Mouse (Mus musculus) liver, embryonic 14.5 days (tissue): ENCODE data around the gene Mllt1. TPM values are rescaled to one million over a fixed set of nuclear protein-coding genes. Genes with fewer than 3 reads are reported as not detected.

Experiments used
- ATAC-seq: fragments of 200-750 bp; cut with Nextera tagmentation; 2 replicates; pipeline ENCODE4 v1.8.0; 2017; ENCODE audit warnings: moderate number of reproducible peaks, mild to moderate bottlenecking, moderate library complexity; ENCODE audit not compliant: insufficient read depth
- DNase-seq, 3 experiments: peaks; one replicate each; pipeline ENCODE4 v3.0.0-alpha.2; 2012 to 2013; ENCODE audit warnings: low read depth in 3 of 3, low spot score in 3 of 3
- H3K27ac ChIP-seq: fragments of 300-500 bp; sonication (generic); 2 replicates; pipeline ENCODE4 v1.5.1; 2014; ENCODE audit warnings: moderate library complexity, mild to moderate bottlenecking, control low read depth, inconsistent platforms
- H3K27me3 ChIP-seq: fragments of 300-500 bp; sonication (generic); 2 replicates; pipeline ENCODE4 v1.6.1; 2014; ENCODE audit warnings: mild to moderate bottlenecking, low read length, moderate library complexity; ENCODE audit not compliant: control insufficient read depth, insufficient read depth
- H3K36me3 ChIP-seq: fragments of 300-500 bp; sonication (generic); replicated peaks from 2 replicates; pipeline ENCODE4 v1.6.1; 2014; ENCODE audit warnings: low read depth; ENCODE audit not compliant: control insufficient read depth, insufficient read depth
- H3K4me1 ChIP-seq, 2 experiments: fragments of 200-500 bp in 1 of 2; fragments of 300-500 bp in 1 of 2; sonication (generic) in 1 of 2; replicated peaks; 2 replicates each; pipeline ENCODE4 v1.6.1; 2012 to 2014; ENCODE audit warnings: antibody characterized with exemption in 1 of 2, inconsistent platforms in 1 of 2, low read length in 1 of 2; ENCODE audit not compliant: control insufficient read depth in 2 of 2, insufficient read depth in 2 of 2
- H3K4me2 ChIP-seq: fragments of 300-500 bp; sonication (generic); 2 replicates; pipeline ENCODE4 v1.6.1; 2014; ENCODE audit warnings: low read depth, mild to moderate bottlenecking, control low read depth, moderate library complexity
- H3K4me3 ChIP-seq, 2 experiments: fragments of 200-500 bp in 1 of 2; fragments of 300-500 bp in 1 of 2; sonication (generic) in 1 of 2; 2 replicates each; pipeline ENCODE4 v1.5.1; 2012 to 2014; ENCODE audit warnings: low read depth in 2 of 2, low read length in 2 of 2, mild to moderate bottlenecking in 2 of 2, control low read depth in 1 of 2, inconsistent platforms in 1 of 2, moderate library complexity in 1 of 2; ENCODE audit not compliant: insufficient read depth in 1 of 2
- H3K9ac ChIP-seq: fragments of 300-500 bp; sonication (generic); replicated peaks from 2 replicates; pipeline ENCODE4 v1.6.1; 2014; ENCODE audit warnings: mild to moderate bottlenecking, control low read depth, moderate library complexity
- H3K9me3 ChIP-seq: fragments of 300-500 bp; sonication (generic); 2 replicates; pipeline ENCODE4 v1.6.1; 2016; ENCODE audit warnings: low read length, mixed read lengths; ENCODE audit not compliant: control insufficient read depth
- CTCF ChIP-seq: IDR thresholded peaks from 2 replicates; pipeline ENCODE4 v1.5.1; 2016; ENCODE audit warnings: antibody characterized with exemption, low read depth, control low read depth
- EP300 ChIP-seq: IDR thresholded peaks from 2 replicates; pipeline ENCODE4 v1.6.1; 2016; ENCODE audit warnings: antibody characterized with exemption, low read depth
- WGBS: fragments of 180-500 bp; shearing (Covaris S2); extraction: QIAGEN DNeasy Blood & Tissue Kit; methylation state at CpG from one replicate; pipeline ENCODE4 v1.1.7; 2014; ENCODE audit not compliant: insufficient replicate concordance; 5-methylcytosine and 5-hydroxymethylcytosine counted together
- polyA plus RNA-seq, 2 experiments: library from polyadenylated mRNA; depleted of rRNA in 1 of 2; stranded (reverse) in 1 of 2; unstranded in 1 of 2; fragments of >200 nt; fragmentation: Nextera tagmentation in 1 of 2; extraction: Ambion mirVana in 1 of 2; gene quantifications; 2 replicates each; pipeline versions ENCODE4 v1.2.1 to v1.2.3; 2012 to 2014

The Mllt1 gene
- polyA plus RNA-seq, 2 experiments = 3.7 to 12.0 TPM

DNA sequence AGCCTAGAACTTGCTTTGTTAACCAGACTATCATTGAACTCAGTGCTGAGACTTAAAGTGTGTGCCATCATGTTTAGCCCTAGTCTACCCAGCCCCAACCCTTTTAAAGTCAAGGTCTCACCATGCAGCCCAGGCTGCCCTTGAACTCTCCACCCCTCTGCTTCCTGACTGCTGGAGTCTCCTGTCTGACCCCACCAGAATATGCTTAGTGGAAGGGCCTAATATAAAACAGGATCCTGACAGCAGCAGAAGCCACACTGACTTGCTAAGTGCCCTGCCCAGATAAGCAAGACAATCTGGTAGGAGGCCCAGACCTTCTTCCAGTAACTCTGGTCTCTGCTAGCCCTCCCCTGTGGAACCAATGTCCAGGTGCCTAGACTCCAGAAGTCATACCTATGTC, 6.1 kb downstream of the Mllt1 start:
- no peak for TF ChIP-seq EP300
- no peak for TF ChIP-seq CTCF
- H3K9ac ChIP-seq = no peak overlapping the region
- H3K36me3 ChIP-seq = no peaks in the 10 kb centered on the region
- H3K4me1 ChIP-seq = peaks cover under 1 to 14% of the 10 kb centered on the region in 2 experiments; a peak in 3 of 4 replicates
- no peak overlapping the region for H3K4me3 ChIP-seq
- H3K9me3 ChIP-seq = no peaks in the 10 kb centered on the region
- DNase-seq (no peak), ATAC-seq (no peak)
- no peak overlapping the region for H3K4me2 ChIP-seq
- no peak overlapping the region for H3K27ac ChIP-seq
- no peaks in the 10 kb centered on the region for H3K27me3 ChIP-seq

- Histone ChIP-seq H3K36me3 (no peaks in the 10 kb centered on the region; the same call in 1 of the 2 replicates), H3K27ac (no peak overlapping the region), H3K9ac (no peak overlapping the region), H3K9me3 (no peaks in the 10 kb centered on the region), H3K27me3 (no peaks in the 10 kb centered on the region), H3K4me1 (peaks cover 0 to 12% of the 10 kb centered on the region in 2 experiments; a peak in 2 of 4 replicates), H3K4me2 (no peak overlapping the region), H3K4me3 (no peak overlapping the region)
- no peak for DNase-seq
- 68% methylated on average over 2 of the region's 2 CpGs for WGBS
- TF ChIP-seq EP300 (no peak), CTCF (no peak)
- ATAC-seq = no peak
Measured at GRCm38 (mm10) chr17:56925998-56926397, 9.2 kb downstream of the Mllt1 start.

DNA sequence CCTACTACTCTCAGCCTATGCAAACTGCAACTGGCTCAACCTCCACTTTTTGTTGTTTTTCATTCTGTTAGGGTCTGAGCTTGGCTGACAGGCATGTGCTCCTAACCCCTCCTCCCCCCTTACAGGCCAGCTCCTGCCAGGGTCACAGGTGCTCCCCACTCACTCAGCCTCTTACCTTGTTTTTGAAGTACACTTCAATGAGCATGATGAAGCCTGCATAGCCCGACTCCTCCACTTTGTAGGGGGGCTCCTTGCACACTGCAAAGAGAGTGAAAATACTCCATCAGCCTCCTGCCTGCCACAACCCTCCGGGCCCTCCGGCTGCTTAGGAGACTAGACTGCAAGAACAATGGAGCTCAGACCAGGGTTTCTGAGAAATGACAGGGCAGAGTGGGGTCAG, 15.5 kb downstream of the Mllt1 start:
- no peaks in the 10 kb centered on the region for H3K4me1 ChIP-seq
- no peak overlapping the region for H3K4me2 ChIP-seq
- H3K27ac ChIP-seq = no peak overlapping the region
- H3K9me3 ChIP-seq = no peaks in the 10 kb centered on the region
- no peaks in the 10 kb centered on the region; the same call in 1 of the 2 replicates for H3K36me3 ChIP-seq
- TF ChIP-seq CTCF (no peak), EP300 (no peak)
- ATAC-seq = no peak
- 69% methylated on average over 3 of the region's 3 CpGs for WGBS
- H3K4me3 ChIP-seq = no peak overlapping the region
- DNase-seq = no peak
- no peak overlapping the region for H3K9ac ChIP-seq
- no peaks in the 10 kb centered on the region for H3K27me3 ChIP-seq

DNA sequence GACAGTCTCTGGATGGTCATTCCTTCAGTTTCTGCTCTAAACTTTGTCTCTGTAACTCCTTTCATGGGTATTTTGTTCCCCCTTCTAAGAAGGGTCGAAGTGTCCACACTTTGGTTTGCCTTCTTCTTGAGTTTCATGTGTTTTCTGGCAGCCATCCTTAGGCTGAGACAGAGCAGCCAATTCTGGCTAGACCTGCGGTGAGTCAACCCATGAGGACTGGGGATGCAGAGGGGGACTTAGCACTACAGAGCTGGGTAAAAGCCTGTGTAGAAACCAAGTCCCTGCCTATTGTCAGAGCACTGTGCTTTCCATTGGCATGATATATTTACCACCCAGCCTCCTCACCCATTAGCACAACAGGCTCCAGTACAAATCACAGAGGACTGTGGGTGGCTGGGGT, 18.0 kb downstream of the Mllt1 start:
- peaks cover 0 to 7% of the 10 kb centered on the region in 2 experiments; a peak in 2 of 4 replicates for H3K4me1 ChIP-seq
- no peak overlapping the region for H3K27ac ChIP-seq
- no peak overlapping the region for H3K4me3 ChIP-seq
- no peaks in the 10 kb centered on the region; the same call in 1 of the 2 replicates for H3K36me3 ChIP-seq
- 73% methylated on average over 2 of the region's 2 CpGs for WGBS
- H3K9me3 ChIP-seq = no peaks in the 10 kb centered on the region
- H3K9ac ChIP-seq = no peak overlapping the region
- H3K27me3 ChIP-seq = no peaks in the 10 kb centered on the region
- no peak for ATAC-seq
- no peak overlapping the region for H3K4me2 ChIP-seq
- no peak for TF ChIP-seq EP300
- no peak for TF ChIP-seq CTCF
- no peak for DNase-seq

- no peaks in the 10 kb centered on the region for H3K9me3 ChIP-seq
- no peak for DNase-seq
- H3K4me2 ChIP-seq = no peak overlapping the region
- H3K27ac ChIP-seq = no peak overlapping the region
- no peak overlapping the region for H3K4me3 ChIP-seq
- no peaks in the 10 kb centered on the region for H3K27me3 ChIP-seq
- H3K36me3 ChIP-seq = no peaks in the 10 kb centered on the region; the same call in 1 of the 2 replicates
- H3K4me1 ChIP-seq = peaks cover 0 to 8% of the 10 kb centered on the region in 2 experiments; a peak in 2 of 4 replicates
- no peak overlapping the region for H3K9ac ChIP-seq
- no peak for TF ChIP-seq CTCF
- TF ChIP-seq EP300 = no peak
- no peak for ATAC-seq
Measured at GRCm38 (mm10) chr17:56913444-56913843, 21.8 kb downstream of the Mllt1 start.
